Mouse (Mus musculus) gastrocnemius, postnatal 14 days (tissue): ENCODE results near the gene Rpl18. TPM values are rescaled to one million over a fixed set of nuclear protein-coding genes. Genes with fewer than 3 reads are reported as not detected.
A peak's percentile ranks its signal among the peaks of the same experiment; 100 is the strongest.

Experiments
- DNase-seq: peaks from one replicate; pipeline ENCODE4 v3.0.0; 2021; ENCODE audit warnings: mixed read lengths
- intact Hi-C: fragments of 180-260 bp; cut with DNase I; formaldehyde crosslinking; loops from one replicate; pipeline ENCODE4 v1.15.1; 2025; ENCODE audit warnings: low total_unique reads
- total RNA-seq, 2 experiments: library from RNA; stranded (reverse); gene quantifications; 2 replicates each; pipeline ENCODE4 v1.2.3; 2021

The Rpl18 gene
- total RNA-seq, 2 experiments from 2014 or later, result 607 to 662 TPM

DNA sequence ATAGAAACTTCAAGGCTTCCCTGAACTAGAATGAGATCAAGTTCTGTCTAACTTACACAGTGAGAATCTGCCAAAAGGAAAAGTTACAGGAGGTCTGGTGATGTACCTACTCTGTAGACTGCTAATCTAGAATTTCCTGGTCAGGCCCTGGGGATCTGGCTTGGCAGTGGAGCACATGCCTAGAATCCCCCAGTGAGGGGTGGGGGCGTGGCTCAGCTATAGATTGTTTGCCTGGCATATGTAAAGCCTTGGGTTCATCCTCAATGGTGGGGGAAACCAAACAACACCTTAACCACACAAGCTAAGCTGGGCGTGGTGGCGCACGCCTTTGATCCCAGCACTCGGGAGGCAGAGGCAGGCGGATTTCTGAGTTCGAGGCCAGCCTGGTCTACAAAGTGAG, 17.4 kb upstream of the Rpl18 start:
- DNase-seq, result no peak
- intact Hi-C loops, result no loop called here

- intact Hi-C loops, result no loop called here
These were observed 15.6 kb upstream of the Rpl18 start, which contains the start of gene Car11 for GRCm38 (mm10) chr7:45699523-45700141. TSS of gene Car11 (plus strand) at chr7:45699843.

GRCm38 (mm10) chr7:45700301-45701015, 14.8 kb upstream of the Rpl18 start:
- DNase-seq, result peak; percentile 76
- intact Hi-C loops, result no loop called here

More at GRCm38 (mm10) chr7:45699523-45700141, 15.6 kb upstream of the Rpl18 start, which contains the start of gene Car11:
- DNase-seq, result no peak

- intact Hi-C loops, result no loop called here
- no peak for DNase-seq
These were observed 14.2 kb upstream of the Rpl18 start for GRCm38 (mm10) chr7:45701072-45701471.

GRCm38 (mm10) chr7:45701607-45702006, 13.7 kb upstream of the Rpl18 start:
- intact Hi-C loops, result no loop called here
- DNase-seq, result no peak

DNA sequence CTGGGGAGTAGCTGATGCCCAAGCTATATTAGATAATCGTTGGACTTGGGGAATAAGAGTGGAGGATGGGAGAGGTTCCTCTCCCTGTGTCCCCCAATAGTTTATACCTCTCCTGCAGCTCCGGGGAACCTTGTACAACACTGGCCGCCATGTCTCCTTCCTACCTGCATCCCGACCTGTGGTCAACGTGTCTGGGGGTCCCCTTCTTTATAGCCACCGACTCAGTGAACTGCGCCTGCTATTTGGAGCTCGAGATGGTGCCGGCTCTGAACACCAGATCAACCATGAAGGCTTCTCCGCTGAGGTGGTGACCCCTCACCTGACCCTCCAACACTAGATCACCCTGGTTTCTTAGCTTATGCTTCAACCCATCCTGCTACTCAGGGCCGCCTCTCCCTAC, 12.9 kb upstream of the Rpl18 start:
- DNase-seq, result no peak
- intact Hi-C loops, result no loop called here

DNA sequence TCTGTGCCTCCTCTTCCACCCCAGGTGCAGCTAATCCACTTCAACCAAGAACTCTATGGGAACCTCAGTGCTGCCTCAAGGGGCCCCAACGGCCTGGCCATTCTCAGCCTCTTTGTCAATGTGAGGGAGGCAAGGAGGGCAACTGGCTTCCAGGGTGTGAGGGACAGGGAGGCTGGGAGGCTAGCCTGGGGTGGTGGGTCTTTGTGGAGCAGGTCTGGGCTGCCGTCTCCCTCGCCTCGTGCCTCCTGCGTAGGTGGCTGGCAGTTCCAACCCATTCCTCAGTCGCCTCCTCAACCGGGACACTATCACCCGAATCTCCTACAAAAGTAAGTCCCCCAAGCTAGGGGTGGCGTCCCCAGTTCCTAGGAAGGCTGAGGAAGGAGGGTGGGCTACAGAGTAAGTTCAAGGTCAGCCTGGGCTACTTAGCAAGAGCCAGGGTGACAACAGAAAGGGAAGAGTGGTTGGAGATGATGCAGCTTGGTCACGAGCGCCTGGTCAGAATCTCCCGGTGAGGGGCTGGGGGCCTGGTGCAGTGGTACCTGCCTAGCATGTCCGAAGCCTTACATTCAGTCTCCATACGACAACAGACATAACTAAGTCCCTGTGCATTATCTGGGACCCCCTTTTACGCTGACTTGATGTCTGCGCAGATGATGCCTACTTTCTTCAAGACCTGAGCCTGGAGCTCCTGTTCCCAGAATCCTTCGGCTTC, 12.3 kb upstream of the Rpl18 start:
- intact Hi-C loops, result no loop called here
- DNase-seq, result no peak

GRCm38 (mm10) chr7:45703521-45704033, 11.7 kb upstream of the Rpl18 start:
- DNase-seq, result no peak
- intact Hi-C loops, result no loop called here

- no peak for DNase-seq
- intact Hi-C loops, result no loop called here
These were observed 11.2 kb upstream of the Rpl18 start for GRCm38 (mm10) chr7:45704046-45704559.

DNA sequence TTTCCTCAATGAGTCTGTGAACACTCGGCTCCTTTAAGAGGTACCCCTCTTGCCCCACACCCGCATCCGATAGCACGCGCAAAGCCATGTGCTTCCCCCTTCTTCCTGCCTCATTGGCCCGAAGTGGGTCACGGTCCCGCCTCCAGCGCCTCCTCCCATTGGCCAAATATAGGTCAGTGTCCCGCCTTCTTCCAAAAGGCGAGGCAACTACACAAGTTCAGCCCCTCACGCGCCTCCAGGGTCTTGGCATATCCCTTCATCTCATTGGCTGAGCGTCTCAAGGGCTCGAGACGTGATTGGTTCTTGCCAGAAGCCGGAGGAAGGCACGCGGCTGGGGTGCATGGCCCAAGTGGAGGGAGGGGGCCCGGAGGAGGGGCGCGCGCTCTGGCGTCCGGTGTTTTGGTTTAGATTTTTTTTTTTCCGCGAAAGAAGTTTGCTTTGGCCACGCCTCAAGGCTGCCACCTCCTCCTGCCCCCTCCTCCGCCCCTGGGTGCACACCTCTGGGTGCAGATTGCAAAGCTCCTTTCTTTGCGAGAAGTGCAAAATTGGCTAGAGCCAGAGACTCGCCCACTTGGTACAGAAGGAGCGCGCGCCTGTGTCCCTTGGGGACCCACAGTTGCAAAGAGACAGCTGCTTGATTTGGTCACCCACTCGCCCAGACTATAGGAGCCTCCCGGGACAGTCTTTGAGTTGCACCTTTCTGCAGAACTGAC, 10.4 kb upstream of the Rpl18 start, which contains the start of gene Dbp:
TSS of gene Dbp (plus strand) at position 359 of the 713 bp plus-strand sequence.
- intact Hi-C loops, result no loop called here
- DNase-seq, result peak; percentile 99

DNA sequence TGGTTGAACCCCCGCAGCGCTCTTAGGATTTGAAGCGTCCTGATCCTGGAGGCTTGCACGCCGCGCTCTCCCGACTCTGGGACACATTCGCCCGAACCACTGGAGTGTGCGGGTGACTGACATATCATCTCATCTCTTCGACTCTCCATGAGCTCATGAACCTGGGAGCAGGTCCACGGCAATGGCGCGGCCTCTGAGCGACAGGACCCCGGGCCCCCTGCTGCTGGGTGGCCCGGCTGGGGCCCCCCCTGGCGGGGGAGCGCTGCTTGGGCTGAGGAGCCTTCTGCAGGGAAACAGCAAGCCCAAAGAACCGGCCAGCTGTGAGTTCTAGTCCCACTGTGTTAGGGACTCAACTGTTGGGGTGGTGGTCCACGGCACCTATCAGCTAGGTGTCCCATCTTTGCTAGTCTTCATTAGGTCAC, 9.8 kb upstream of the Rpl18 start:
- DNase-seq, result no peak

DNA sequence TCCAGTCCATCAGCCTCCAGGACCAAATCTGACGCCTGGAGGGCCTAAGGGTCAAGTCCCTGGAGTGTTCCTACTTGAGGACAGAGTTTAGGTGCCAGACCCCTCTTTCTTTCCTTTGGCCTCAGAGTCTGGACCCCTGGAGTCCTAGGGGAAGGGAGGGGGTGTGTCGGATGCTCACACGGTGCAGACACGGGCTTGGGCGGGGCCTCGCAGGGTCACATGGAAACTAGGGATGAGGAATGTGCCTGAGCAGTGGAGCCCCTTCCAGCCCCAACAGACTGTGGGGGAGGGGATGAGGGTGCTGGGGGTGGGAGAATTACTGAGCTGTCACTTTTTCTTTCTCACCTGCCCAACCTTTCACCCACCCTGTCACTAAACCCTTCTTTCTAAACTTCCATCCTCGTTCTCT, 9.4 kb upstream of the Rpl18 start:
- peak; percentile 91 for DNase-seq
- intact Hi-C loops, result no loop called here

More for the DNA sequence above, 9.8 kb upstream of the Rpl18 start:
- intact Hi-C loops, result no loop called here

- intact Hi-C loops, result no loop called here
These were observed 8.5 kb upstream of the Rpl18 start for GRCm38 (mm10) chr7:45706721-45707241.

DNA sequence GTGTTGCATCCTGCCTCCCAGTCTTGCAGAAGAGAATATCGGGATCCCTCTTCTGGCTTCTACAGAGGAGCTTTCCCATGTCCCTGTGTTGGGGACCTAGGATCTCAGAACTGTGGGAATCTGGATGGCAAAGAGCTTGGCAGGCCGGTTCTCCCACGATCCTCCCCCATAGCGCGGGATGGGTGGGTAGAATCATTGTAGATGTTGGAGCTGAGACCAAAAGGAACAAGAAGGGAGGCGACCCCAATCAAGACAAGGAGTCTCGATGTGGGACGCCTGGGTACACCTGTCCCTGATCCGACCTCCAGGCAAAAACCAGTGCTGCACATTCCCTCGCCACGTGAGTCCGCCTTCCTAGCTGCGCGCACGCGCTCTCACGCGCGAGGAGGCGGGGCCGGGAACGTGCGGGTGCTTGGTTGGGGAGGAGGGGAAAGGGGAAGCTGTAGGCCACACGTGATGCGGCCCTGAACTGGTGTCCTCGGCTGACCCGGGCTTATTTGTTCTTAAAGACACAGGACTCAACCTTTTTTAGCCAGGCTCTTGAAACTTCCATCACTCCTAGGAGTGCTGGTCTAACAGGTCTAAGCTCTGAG, 7.8 kb upstream of the Rpl18 start:
- intact Hi-C loops, result no loop called here
- peak; percentile 98 for DNase-seq

More at GRCm38 (mm10) chr7:45706721-45707241, 8.5 kb upstream of the Rpl18 start:
- DNase-seq, result peak; percentile 94

- DNase-seq, result peak; percentile 76
- intact Hi-C loops, result no loop called here
These were observed 7.0 kb upstream of the Rpl18 start for GRCm38 (mm10) chr7:45708221-45708761.

DNA sequence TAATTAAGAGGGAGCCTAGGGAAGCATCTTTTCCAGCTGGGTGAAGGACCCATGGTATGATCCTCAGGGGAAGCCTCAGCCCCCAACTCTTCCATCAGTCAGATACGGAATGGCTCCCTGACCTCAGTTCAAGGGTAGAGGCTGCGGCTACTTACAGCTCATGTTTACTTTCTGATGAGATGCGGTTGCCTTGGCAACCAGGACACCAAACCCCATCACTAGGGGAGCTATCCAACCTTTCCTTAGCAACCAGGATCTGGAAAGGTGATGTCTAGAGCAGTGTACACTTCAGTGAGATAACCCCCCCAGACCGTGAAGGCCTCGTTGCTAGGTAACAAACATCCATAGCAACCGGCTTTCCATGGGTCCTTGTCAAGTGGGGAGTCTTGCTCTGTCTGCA, 6.2 kb upstream of the Rpl18 start:
- intact Hi-C loops, result no loop called here
- DNase-seq, result no peak

GRCm38 (mm10) chr7:45709677-45710355, 5.4 kb upstream of the Rpl18 start:
- peak; percentile 18 for DNase-seq
- intact Hi-C loops, result no loop called here
